8 mouse cellular contexts compared by ENCODE assay signal in the genomic region with DNA sequence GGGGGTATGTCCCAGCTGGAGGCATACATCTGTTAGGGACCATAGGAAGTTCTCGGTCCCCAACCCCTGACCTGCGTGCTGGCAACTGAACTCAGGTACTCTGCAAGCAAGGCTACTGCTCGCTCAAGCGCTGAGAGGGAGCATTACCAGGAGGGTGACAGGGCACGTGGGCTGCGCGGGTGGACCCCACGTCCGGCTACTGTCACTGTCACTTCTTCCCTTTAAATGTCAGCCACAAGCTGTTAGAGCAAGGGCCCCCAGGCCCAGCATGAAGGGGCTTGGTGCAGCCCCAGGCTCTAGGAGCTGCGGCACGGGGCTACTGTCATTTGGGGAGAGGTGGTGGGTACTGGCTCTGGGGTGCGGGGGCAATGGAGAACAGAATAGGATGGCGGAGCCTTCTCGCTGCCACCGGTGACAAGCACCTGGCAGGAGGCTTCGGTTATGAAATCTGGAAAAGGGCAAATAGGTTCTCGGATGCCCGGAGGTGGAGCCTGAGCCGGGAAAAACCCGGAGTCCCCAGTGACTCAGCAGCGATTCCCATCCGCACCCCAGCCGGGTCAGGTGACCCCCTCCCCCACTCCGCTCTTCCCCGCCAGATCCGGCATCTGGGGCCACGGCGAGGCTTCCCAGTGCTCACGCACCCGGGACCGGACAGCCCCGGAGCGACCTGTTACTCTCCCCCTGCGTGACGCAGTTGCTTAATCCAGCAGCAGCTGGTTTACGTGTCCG. TPM values are rescaled to one million over a fixed set of nuclear protein-coding genes. Genes with fewer than 3 reads are reported as not detected.
A peak's percentile ranks its signal among the peaks of the same experiment; 100 is the strongest.
DNase-seq lines count a peak whose midpoint lies in the region; ATAC-seq lines count a peak whose summit lies in the region.

No protein-coding gene starts in this region.

- ATAC-seq in heart, embryonic 11.5 days (replicated peaks; ENCODE audit: insufficient number of reproducible peaks, low FRiP score, low TSS enrichment), result no peak
- peak; percentile 17 for ATAC-seq in megakaryocyte, adult 5-6 weeks (ENCODE audit: poor library complexity, severe bottlenecking)

- H3K4me1 ChIP-seq in heart, embryonic 11.5 days (ENCODE audit: control insufficient read depth, insufficient read depth, low read length), result peaks cover 19% of the 10 kb centered on the region

- no peak overlapping the region for H3K27ac ChIP-seq in heart, embryonic 11.5 days (ENCODE audit: low read depth, low read length)

- H3K4me3 ChIP-seq in heart, embryonic 11.5 days (ENCODE audit: low read depth, low read length), result peak overlapping the region; percentile 36

- H3K9ac ChIP-seq in heart, embryonic 11.5 days (ENCODE audit: low read depth, low read length), result peak overlapping the region; percentile 61

- H3K27me3 ChIP-seq in heart, embryonic 11.5 days (ENCODE audit: control insufficient read depth, insufficient read depth, low read length), result peaks cover 30% of the 10 kb centered on the region

- DNase-seq in right cerebral cortex, postnatal 25 days, result peak; percentile 27
- no peak for DNase-seq in right cerebral cortex, postnatal 36 days (ENCODE audit: low spot score in 2 of 2)
- DNase-seq in cerebellum, adult 18-20 months, result peak; percentile 67
- DNase-seq in kidney, postnatal 25 days, result peak; percentile 38 to 74
- DNase-seq in thymus, postnatal 36 days, result peak; percentile 49 to 63
- no peak for DNase-seq in ovary, adult 18-20 months (ENCODE audit: low spot score)

- no peaks in the 10 kb centered on the region for H3K36me3 ChIP-seq in heart, embryonic 11.5 days (ENCODE audit: control insufficient read depth, insufficient read depth, low read length)

- no peaks in the 10 kb centered on the region for H3K9me3 ChIP-seq in heart, embryonic 11.5 days (replicated peaks; ENCODE audit: control insufficient read depth, low read length)

- H3K4me2 ChIP-seq in heart, embryonic 11.5 days, result peak overlapping the region; percentile 72

- WGBS in heart, embryonic 11.5 days (ENCODE audit: insufficient replicate concordance), result 10% methylated on average over 37 of the region's 37 CpGs

RNA-seq across cellular contexts. Expression of gene Gng7, which starts 29.3 kb away (rescaled TPM):
- 1.4 TPM in 2 replicates for polyA plus RNA-seq in heart, embryonic 11.5 days (2014; fragmentation: Nextera tagmentation; extraction: Ambion mirVana)
- 0.11 TPM in 1 of 2 replicates, not detected in the other for total RNA-seq in megakaryocyte, adult 5-6 weeks (2015)
- total RNA-seq in megakaryocyte, adult 5-6 weeks (2017), result 0.26 TPM in 1 of 2 replicates, not detected in the other

RNA-seq across cellular contexts. Expression of gene Diras1, which starts 40.1 kb away (rescaled TPM):
- polyA plus RNA-seq in heart, embryonic 11.5 days (2014; fragmentation: Nextera tagmentation; extraction: Ambion mirVana), result 0.13 TPM in 1 of 2 replicates, not detected in the other
- total RNA-seq in megakaryocyte, adult 5-6 weeks (2015), result not detected in 2 replicates
- total RNA-seq in megakaryocyte, adult 5-6 weeks (2017), result 0.20 TPM in 1 of 2 replicates, not detected in the other

RNA-seq across cellular contexts. Expression of gene Slc39a3, which starts 51.8 kb away (rescaled TPM):
- 3.9 and 4.1 TPM in 2 replicates for polyA plus RNA-seq in heart, embryonic 11.5 days (2014; fragmentation: Nextera tagmentation; extraction: Ambion mirVana)
- 3.9 and 6.0 TPM in 2 replicates for total RNA-seq in megakaryocyte, adult 5-6 weeks (2015)
- total RNA-seq in megakaryocyte, adult 5-6 weeks (2017), result 6.2 and 10.2 TPM in 2 replicates

RNA-seq across cellular contexts. Expression of gene Gadd45b, which starts 55.5 kb away (rescaled TPM):
- 21.3 and 25.6 TPM in 2 replicates for polyA plus RNA-seq in heart, embryonic 11.5 days (2014; fragmentation: Nextera tagmentation; extraction: Ambion mirVana)
- 11.0 and 12.9 TPM in 2 replicates for total RNA-seq in megakaryocyte, adult 5-6 weeks (2015)
- total RNA-seq in megakaryocyte, adult 5-6 weeks (2017), result 9.4 and 20.3 TPM in 2 replicates

Comparison
In these comparisons a context has a peak if more than half of its experiments do, and no peak if none do; other contexts are left out.
1. DNase-seq: peak in right cerebral cortex, postnatal 25 days (single experiment), cerebellum, adult 18-20 months (2 of 2), kidney, postnatal 25 days (2 of 2) and thymus, postnatal 36 days (2 of 2); none in right cerebral cortex, postnatal 36 days (0 of 2) and ovary, adult 18-20 months (single experiment).